Mouse (Mus musculus): ENCODE measurements around the gene Strbp.
"Not testable (repeated sequence)": the region's sequence is repeated elsewhere in the genome, so short reads cannot be mapped to it uniquely, and the experiment has no call there.

The Strbp gene

DNA sequence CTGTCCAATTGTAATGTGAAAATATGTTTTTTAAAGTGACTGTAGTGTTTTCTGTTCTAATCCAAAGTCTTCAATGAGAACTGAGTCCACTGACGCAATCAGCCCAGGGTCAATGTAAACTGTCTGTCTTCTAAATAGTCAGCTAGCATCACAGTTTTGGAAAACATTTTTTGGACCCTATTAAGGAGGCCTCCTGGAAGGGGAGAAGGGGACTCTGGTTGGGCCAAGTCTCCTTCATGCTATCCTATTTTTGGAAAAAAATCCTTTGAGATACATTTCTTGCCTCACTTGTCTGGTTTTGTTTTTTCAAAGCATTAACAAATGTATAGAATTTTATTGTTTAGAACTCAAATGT lies 184.4 kb downstream of the Strbp start:
- no peak for DNase-seq (ENCODE audit: low spot score)

DNA sequence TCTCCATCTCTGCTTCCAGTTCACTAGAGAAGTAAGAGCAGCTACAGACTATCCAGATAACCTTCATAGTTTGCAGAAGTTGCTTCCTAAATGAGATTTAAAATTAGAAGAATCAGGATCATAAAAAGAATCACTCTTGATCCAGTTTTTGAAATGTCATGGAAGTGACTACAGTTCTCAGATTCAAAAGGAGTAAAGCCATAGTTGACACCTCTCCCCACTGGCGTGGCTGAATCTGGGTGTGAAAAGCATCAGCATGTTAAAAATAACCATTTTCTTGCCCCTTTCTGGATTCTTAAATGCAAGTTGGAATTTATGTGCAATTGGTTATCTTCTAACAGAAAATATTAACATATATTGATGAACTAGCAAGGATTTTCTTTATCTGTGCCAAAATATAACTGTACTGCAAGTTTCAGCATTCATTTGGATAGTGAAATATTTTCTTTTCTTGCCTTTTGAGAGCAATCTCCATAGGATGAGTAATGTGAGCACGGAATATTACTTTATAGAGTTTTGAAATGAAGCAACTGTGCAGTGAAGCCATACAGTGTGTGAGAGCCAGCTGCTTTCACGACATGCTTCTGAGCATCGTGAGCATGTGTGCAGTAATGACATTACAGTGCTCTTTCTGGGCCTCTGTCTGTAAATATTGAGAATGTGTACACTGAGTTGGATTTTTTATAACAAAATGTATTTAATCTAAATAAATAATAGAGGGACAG lies 184.9 kb downstream of the Strbp start:
- no peak for DNase-seq (ENCODE audit: low spot score)

DNA sequence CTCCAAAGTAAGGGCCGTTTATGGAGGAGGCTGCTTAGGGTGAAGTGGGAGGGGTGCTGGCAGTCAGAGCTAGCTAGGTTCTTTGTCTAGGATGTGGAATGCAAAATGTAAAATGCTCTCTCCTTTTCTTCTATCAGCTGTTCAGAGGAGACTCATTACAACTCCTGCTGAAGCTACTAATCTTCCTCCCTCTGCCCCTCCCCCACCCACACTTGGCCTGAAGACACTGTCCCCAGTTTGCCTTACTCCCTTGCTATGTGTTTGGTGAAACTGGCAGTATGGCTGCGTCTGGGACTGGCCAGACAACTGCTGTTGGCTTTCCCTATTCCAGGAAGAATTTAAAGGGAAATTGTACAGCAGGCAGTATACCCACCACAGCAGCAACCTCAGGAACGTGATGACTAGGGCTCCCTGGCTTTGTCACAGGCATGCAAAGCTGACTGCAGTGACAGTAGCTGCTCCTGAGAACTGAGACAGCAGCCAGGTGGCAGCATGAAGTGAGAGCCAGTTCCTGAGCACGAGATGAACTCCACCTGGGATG lies 186.7 kb downstream of the Strbp start:
- DNase-seq (ENCODE audit: low spot score) = no peak

DNA sequence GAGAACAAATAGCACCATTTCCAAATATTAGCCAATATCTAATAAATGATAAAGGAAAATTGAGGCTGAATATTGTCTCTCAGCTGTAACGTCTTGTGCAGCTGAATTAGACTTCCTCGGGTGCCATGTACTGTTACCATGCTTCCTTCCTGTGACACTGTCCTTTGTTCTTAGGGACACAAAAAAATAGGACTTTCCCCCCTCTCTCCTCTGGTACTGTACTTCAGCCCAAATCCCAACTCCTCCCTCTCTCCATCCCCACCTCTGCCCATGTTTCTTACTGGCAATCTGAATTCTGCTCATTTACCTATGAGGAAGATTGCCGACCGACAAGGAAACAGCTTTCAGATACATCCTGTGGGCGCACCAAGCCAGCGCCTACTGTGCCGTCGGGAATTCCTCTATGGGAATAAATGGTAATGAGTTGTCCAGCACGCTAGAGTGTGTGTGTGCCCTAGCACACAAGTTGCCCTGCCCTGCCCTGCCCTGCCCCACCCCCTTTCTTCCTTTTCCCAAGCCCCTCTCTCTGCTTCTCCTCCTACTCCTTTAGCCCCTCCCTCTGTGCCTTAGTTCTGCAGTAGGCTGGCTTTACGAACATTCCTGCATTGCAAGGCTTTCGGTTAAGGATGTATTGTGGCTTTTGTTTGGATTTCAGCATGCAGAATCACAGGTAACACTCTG lies 187.5 kb downstream of the Strbp start, which contains the start of gene Gpr21:
Gene Gpr21, plus strand, starts transcription at position 303 of the 681 bp plus-strand sequence.
- no peak for DNase-seq (ENCODE audit: low spot score)

DNA sequence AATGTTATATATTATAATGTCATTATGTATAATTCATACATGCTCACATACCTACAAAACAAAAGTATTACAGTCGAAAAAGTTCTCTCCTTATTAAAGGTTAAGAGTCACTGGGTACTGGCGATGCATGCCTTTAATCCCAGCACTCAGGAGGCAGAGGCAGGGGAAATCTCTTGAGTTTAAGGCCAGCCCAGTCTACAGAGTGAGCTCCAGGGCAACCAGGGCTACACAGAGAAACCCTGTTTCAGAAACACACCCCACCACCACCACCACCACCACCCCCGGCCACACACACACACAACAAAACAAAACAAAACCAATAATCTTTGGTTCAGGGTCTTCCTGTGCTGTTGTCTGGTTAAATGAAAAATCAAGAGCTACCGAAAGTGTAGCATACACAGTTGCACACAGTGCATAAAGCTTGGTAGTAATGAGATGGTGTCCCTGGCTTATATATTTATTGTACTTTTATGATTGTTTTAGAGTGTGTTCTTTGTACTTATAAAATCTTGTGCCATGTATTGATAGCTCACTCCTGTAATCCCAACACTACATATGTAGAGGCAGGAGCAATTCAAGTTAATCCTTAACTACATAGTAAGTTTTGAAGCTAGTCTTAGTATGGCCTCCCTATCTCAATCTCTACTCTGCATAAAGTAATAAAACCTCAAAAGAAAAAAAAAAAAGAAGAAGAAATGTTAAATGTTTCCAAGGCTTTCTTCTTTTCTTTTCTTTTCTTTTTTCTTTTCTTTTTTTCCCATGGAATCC lies 192.3 kb downstream of the Strbp start:
- no peak for DNase-seq (ENCODE audit: low spot score)

DNA sequence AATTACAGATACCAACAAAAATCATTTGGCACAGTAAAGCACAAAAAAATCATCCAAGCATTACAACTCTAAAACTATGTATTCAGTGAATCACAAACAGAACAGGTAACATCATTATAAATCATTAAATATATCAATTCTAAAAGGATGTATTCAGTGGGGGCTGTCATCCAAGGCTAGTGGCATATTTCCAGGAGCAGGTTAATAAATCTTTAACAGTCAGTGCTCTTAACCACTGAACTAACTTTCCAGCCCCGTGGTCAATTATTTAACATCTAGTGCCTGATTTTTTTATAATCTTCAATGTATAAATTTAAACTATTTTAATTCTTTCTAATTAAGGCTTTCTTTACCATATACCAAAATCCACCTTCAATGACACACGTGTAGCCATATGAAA lies 197.8 kb downstream of the Strbp start:
- DNase-seq (ENCODE audit: low spot score) = not testable (repeated sequence)

DNA sequence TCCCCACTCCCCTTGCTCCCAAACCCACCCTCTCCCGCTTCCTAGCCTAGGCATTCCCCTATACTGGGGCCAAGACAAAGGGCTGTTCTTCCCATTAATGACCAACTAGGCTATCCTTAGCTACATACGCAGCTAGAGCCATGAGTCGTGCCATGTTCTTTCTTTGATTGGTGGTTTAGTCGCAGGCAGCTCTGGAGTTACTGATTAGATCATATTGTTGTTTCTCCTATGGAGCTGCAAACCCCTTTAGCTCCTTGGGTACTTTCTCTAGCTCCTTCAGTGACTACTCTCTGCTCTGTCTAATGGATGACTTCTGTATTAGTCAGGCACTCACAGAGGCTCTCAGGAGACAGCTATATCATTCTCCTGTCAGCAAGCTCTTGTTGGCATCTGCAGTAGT lies 206.3 kb downstream of the Strbp start:
- DNase-seq (ENCODE audit: low spot score) = no peak

DNA sequence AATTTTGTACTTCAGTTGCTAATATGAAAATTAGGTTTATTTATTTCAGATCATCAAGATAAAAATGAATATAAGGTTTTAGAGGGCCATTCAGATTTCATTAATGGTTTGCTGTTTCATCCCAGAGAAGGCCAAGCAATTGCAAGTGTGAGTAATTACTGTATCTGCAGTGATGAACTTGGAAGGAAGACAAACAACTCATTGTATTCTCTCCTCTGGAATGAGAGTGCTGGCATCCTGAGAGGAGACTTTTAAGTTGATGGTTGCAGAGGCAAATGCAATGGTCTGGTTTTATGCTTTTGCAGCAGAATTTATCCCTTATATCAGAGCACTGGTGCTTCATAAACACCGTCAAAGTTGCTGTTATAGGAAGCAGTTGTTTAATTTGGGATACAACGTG lies 214.7 kb downstream of the Strbp start:
- DNase-seq (ENCODE audit: low spot score) = no peak

DNA sequence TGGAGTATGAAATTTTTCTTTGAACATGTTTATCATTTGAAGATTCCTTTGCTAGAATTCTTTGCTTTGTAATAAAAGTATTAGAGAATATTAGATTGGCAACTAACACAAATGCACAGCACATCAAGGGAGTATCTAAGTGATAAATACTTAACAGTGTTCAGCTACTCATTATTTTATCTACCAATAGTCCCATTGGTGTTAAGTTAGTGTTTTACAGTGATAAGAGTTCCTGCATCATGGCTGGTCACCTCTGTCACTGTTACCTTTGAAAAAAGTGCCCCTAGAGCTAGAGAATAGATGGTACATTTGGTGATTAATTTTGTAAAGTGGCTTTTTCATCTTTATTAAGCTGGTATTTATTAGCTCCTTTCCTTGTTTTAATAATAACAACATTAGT lies 217.3 kb downstream of the Strbp start:
- no peak for DNase-seq (ENCODE audit: low spot score)

DNA sequence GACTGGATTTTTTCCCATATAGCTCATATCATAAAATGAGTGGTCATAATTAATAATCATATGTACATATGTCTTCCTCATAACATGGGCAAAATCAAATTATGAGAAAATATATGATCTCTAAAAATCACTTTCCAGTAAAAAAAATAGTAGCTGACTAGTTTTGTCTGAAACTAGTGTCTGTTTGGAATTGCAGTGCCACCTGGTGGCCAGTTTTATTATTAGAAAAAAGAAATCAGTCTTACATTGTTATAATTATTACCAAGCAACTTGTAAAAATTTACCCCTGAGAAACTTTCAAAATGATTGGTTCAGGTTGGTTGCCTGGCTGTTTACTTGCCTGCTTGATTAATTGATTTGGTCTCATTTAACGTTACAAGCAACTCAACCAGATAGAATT lies 218.3 kb downstream of the Strbp start:
- no peak for DNase-seq (ENCODE audit: low spot score)

DNA sequence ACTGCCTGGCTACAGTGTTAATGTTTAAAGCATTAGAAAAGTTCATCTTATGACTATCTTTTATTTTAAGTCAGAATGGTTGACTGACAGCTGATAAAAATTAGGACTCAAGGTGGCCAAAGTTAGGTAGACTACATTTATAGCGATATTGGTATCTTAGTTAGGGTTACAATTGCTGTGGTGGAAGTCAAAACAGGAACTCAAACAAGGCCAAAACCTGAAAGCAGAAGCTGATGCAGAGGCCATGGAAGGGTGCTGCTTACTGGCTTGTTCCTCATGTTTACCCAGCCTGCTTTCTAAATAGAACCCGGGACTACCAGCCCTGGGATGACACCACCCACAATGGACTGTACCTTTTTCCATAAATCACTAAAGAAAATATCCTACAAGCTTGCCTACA lies 219.5 kb downstream of the Strbp start:
- DNase-seq (ENCODE audit: low spot score) = no peak

DNA sequence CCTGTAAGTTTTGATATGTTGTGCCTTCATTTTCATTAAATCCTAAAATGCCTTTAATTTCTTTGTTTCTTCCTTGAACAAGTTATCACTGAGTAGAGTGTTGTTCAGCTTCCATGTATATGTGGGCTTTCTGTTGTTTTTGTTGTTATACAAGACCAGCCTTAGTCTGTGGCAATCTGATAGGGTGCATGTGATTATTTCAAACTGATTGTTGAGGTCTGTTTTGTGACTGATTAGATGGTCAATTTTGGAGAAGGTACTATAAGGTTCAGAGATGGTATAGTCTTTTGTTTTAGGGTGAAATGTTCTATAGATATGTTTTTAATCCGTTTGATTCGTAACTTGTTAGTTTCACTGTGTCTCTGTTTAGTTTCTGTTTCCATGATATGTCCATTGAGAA lies 223.6 kb downstream of the Strbp start:
- DNase-seq (ENCODE audit: low spot score) = no peak

DNA sequence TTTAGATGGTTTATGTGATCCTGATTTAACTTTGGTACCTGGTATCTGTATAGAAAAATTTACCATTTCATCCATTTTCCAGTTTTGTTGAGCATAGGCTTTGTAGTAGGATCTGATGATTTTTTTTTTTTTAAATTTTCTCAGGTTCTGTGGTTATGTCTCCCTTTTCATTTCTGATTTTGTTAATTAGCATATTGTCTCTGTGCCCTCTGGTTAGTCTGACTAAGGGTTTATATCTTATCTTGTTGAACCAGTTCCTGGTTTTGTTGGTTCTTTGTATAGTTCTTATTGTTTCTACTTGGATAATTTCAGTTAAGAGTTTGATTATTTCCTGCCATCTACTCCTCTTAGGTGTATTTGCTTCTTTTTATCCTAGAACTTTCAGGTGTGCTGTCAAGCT lies 224.1 kb downstream of the Strbp start:
- no peak for DNase-seq (ENCODE audit: low spot score)

DNA sequence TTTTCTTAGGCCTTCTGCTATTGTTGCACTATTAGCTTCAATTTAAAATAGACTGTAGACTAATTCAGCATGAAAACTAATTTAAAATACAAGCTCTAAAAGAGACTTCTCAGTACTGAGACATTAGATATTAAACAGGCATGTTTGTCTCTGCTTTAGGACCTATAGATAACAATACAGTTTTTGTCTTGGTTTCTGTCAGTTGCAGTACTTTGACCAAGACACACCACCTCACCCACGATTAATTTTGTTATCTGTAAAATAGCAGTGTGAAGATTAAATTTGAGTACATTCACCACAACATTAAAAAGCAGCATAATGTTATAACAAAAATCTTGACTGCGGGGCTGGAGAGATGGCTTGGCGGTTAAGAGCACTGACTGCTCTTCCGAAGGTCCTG lies 237.4 kb downstream of the Strbp start:
- DNase-seq (ENCODE audit: low spot score) = no peak

DNA sequence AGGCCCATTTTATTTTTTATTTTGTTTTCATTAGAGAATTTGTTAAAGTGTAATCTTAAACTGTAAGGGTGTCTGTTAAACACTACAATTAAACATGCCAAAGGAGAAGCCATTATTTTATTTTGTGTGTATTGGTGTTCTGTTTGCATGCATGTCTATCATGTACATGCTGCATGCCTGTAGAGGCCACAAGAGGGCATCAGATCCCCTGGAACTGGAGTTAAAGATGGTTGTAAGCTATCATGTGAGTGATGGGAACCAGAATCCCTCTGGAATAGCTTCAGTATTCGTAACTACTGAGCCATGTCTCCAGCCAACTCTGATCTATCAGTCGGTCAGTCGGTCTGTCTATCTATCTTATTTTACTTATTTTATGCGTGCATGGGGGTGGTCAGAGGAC lies 243.0 kb downstream of the Strbp start:
- DNase-seq (ENCODE audit: low spot score) = no peak

DNA sequence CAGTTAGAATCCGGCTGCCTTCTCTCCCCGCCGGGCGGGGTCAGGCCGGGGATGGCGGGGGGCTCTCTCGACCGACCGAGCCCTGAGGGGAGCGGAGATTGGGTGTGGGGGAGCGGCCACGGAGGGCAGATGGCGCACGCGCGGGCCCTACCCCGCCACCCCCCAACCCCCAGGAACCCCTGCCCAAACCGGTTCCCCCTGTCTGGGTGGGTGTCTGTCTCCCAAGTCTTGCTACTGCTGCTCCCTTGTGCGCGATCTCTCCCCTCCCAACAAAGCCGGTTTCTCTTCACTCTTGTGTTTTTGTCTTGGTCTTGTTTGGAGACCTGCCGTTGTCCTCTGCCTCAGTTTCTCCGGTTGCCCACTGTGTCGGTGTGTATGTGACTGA lies 251.3 kb downstream of the Strbp start:
- no peak for DNase-seq (ENCODE audit: low spot score)

DNA sequence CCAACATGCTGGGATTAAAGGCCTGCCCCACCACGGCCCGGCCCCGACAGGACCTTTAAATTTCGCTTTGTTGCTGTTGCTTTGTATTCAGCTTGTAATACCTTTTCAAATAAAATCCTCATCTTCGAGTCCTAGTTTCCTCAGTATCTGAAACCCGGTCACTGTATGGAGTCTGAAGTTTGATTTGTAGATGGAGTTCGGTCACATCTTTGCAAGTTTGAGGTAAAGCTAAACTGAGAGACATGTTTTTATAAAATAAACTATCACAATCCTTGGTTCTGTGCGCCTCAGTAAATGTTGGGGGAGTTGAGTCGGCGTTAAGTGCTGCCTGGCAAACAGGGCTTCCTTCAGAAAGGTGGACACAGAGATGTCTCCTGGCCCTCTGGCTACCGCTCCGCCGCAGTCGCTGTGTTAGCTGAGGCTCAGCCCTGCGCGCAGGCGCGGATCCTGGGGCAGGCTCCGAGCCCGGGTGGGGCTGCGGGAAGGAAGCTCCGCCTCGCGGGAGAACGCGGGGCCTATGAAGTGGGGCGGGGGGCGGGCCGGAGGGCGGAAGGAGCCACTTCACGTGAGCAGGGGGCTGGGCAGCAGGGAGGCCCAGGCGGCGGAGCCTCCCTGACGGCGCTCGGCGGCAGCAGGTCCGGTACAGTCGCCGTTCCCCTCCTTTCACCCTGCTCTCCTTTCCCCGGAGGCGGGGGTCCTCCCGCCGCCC lies 251.8 kb downstream of the Strbp start:
- DNase-seq (ENCODE audit: low spot score) = peak; percentile 84

DNA sequence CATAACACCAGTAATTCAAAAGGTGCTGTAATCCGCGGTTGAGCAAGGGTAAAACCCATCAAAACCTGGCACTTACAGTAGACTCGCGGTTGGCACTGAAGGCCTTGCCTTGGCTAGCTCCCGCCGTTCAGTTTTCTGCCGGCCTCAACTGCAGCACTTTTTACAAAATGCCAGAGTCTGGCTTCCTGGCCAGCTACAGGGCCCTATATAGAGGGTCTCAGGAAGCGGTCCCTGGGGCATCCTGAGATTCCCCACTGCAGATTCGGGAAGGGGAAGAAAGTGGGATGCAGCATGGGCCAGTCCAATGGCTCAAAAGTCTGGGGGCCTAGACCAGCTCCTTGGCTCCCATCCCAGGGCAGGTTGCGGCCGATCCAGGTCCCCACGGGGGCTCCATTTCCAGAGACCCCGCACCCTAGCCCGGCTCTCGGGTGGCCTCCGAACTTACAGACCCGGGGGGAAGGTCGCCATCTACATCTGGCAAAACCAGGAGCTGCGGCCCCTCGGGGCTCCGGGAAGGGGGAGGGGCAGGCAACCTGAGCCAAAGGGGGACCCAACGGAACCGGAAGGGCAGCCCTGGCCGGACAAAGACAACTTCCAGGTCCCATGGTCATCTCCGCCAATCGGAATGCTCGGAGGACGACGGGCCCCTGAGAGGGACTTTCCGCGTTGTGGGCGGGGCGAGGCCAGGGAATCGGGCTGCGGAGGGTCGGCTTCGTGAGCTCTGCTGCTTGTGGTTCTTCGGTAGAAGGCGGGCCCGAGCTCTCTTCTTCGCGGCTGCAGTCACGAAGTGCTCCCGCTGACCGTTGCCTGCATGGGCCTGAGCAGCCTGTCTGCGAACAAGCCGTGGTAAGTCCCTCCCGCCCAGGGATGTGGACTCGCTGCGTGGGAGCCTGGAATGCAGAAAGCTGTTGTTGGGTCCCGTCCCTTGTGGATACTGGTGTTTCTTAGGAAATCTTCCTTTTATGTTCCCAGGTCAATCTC lies 260.8 kb downstream of the Strbp start, which contains the start of the genes Zbtb26, Zbtb6 and Rabgap1:
Gene Zbtb26, minus strand, starts transcription at position 525 of the 981 bp plus-strand sequence.
Gene Zbtb6, minus strand, starts transcription at position 561 of the 981 bp plus-strand sequence.
Gene Rabgap1, plus strand, starts transcription at position 669 of the 981 bp plus-strand sequence.
- peak; percentile 90 for DNase-seq (ENCODE audit: low spot score)
